Mouse (Mus musculus): Measurements from ENCODE around the gene Hunk.

DNA sequence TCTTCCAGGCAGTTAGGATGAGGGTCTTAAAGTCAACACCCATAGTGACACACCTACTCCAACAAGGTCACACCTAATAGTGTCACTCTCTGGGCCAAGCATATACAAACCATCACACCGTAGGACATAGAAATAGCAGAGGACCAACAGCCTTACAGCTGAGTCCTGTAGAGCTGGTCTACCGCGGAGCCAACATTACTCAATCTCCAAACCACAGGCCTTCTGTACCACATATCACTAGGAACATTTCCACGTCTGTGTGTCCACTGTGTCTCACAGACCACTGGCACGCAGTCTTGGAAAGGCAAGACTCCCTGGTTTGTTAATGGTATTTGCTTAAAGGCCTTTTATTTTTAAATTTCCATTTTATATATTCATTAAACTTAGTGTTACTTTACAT, 95.8 kb downstream of the Hunk start:
- TF ChIP-seq CTCF (IDR thresholded peaks at IDR 0.05; ENCODE audit: control insufficient read depth, insufficient read depth, insufficient replicate concordance, low read depth, low read length) (no peak), POLR2A (IDR thresholded peaks at IDR 0.05; ENCODE audit: control insufficient read depth, low read depth, low read length) (no peak)
